Mouse (Mus musculus): Measurements from ENCODE around the gene Plxdc1. TPM values are rescaled to one million over a fixed set of nuclear protein-coding genes. Genes with fewer than 3 reads are reported as not detected.

The Plxdc1 gene
- polyA plus RNA-seq, 1 experiment from 2014 or later, result 1.8 TPM

- no peak overlapping the region for H3K27ac ChIP-seq
- H3K4me2 ChIP-seq, result no peak overlapping the region
- H3K4me1 ChIP-seq, result peaks cover 11% of the 10 kb centered on the region; the same call in 1 of the 2 replicates
- no peaks in the 10 kb centered on the region for H3K9me3 ChIP-seq
- WGBS, result 91% methylated on average over 9 of the region's 9 CpGs
- no peak overlapping the region for H3K4me3 ChIP-seq
- H3K27me3 ChIP-seq (replicated peaks), result peaks cover 24% of the 10 kb centered on the region
- no peak for ATAC-seq (replicated peaks)
- H3K9ac ChIP-seq, result no peak overlapping the region
- H3K36me3 ChIP-seq (replicated peaks), result no peaks in the 10 kb centered on the region
Measured at GRCm38 (mm10) chr11:97982721-97983120, 3.5 kb downstream of the Plxdc1 start.

- no peak overlapping the region for H3K9ac ChIP-seq
- no peak overlapping the region for H3K4me3 ChIP-seq
- ATAC-seq (replicated peaks), result no peak
- H3K27me3 ChIP-seq (replicated peaks), result peaks cover 15% of the 10 kb centered on the region
- no peak overlapping the region for H3K4me2 ChIP-seq
- no peaks in the 10 kb centered on the region for H3K36me3 ChIP-seq (replicated peaks)
- WGBS, result 65% methylated on average over 9 of the region's 9 CpGs
- no peaks in the 10 kb centered on the region for H3K4me1 ChIP-seq
- H3K27ac ChIP-seq, result no peak overlapping the region
- no peaks in the 10 kb centered on the region for H3K9me3 ChIP-seq
Measured at GRCm38 (mm10) chr11:97980531-97980966, 5.7 kb downstream of the Plxdc1 start.

GRCm38 (mm10) chr11:97979824-97980495, 6.3 kb downstream of the Plxdc1 start:
- no peak overlapping the region for H3K4me3 ChIP-seq
- no peak overlapping the region for H3K27ac ChIP-seq
- no peaks in the 10 kb centered on the region for H3K9me3 ChIP-seq
- H3K36me3 ChIP-seq (replicated peaks), result no peaks in the 10 kb centered on the region
- no peak overlapping the region for H3K9ac ChIP-seq
- ATAC-seq (replicated peaks), result no peak
- H3K4me1 ChIP-seq, result no peaks in the 10 kb centered on the region
- H3K27me3 ChIP-seq (replicated peaks), result peaks cover 10% of the 10 kb centered on the region
- no peak overlapping the region for H3K4me2 ChIP-seq
- WGBS, result 69% methylated on average over 10 of the region's 10 CpGs

- Histone ChIP-seq H3K9me3 (no peaks in the 10 kb centered on the region), H3K4me2 (no peak overlapping the region), H3K4me3 (no peak overlapping the region), H3K27ac (no peak overlapping the region), H3K36me3 (replicated peaks) (no peaks in the 10 kb centered on the region), H3K4me1 (no peaks in the 10 kb centered on the region), H3K27me3 (replicated peaks) (no peaks in the 10 kb centered on the region), H3K9ac (no peak overlapping the region)
- no peak for ATAC-seq (replicated peaks)
- 91% methylated on average over 13 of the region's 13 CpGs for WGBS
Measured at GRCm38 (mm10) chr11:97978392-97978791, 7.9 kb downstream of the Plxdc1 start.

DNA sequence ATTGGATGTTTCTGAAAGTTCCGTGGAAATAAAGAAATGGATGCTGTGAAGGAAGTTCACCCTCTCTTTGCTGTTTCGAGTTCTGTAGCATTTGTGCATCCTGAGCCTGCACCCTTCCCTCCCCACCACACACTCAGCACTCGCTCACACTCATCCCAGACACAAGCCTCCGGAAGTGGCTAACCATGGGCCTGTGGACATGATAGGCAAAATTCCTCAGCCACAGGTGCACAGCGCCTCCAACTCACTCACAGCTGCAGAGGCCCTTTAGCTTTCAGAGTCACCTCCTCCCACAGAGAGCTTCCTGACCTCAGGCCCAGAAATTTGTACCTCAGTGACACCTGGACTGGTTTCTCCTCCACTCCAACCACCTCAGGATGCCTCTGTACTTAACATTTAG, 8.4 kb downstream of the Plxdc1 start:
- H3K27ac ChIP-seq, result no peak overlapping the region
- 76% methylated on average over 5 of the region's 5 CpGs for WGBS
- no peak for ATAC-seq (replicated peaks)
- H3K27me3 ChIP-seq (replicated peaks), result no peaks in the 10 kb centered on the region
- H3K9ac ChIP-seq, result no peak overlapping the region
- no peak overlapping the region for H3K4me3 ChIP-seq
- no peaks in the 10 kb centered on the region for H3K36me3 ChIP-seq (replicated peaks)
- H3K4me2 ChIP-seq, result no peak overlapping the region
- H3K4me1 ChIP-seq, result no peaks in the 10 kb centered on the region
- no peaks in the 10 kb centered on the region for H3K9me3 ChIP-seq

DNA sequence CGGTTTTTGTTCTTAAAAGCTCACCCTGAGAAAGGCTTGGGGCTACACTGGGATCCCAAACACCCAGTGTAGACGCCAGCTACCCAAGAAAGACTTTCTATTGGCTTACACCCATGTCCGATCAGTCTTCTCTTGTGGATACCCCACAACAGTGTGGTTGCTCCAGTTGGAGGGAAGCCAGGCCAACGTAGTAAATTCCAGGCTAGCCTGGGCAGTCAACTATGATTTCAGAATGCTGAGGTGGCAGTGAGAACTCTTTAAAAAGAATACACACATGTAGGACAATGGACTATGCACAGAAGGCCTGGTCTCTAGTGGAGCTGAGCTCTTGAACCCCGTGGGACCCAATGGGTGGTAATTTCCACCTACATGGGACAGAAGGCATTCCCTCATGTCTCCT, 11.5 kb downstream of the Plxdc1 start:
- H3K27me3 ChIP-seq (replicated peaks), result no peaks in the 10 kb centered on the region
- 86% methylated on average over 5 of the region's 5 CpGs for WGBS
- ATAC-seq (replicated peaks), result no peak

GRCm38 (mm10) chr11:97974141-97974540, 12.1 kb downstream of the Plxdc1 start:
- no peaks in the 10 kb centered on the region for H3K27me3 ChIP-seq (replicated peaks)
- H3K36me3 ChIP-seq (replicated peaks), result no peaks in the 10 kb centered on the region
- no peak overlapping the region for H3K27ac ChIP-seq
- no peak overlapping the region for H3K4me2 ChIP-seq
- WGBS, result 89% methylated on average over 5 of the region's 5 CpGs
- no peak overlapping the region for H3K9ac ChIP-seq
- ATAC-seq (replicated peaks), result no peak
- H3K9me3 ChIP-seq, result no peaks in the 10 kb centered on the region
- no peak overlapping the region for H3K4me3 ChIP-seq
- no peaks in the 10 kb centered on the region for H3K4me1 ChIP-seq

More for the DNA sequence above, 11.5 kb downstream of the Plxdc1 start:
- Histone ChIP-seq H3K4me2 (no peak overlapping the region), H3K4me3 (no peak overlapping the region), H3K9ac (no peak overlapping the region), H3K4me1 (no peaks in the 10 kb centered on the region), H3K36me3 (replicated peaks) (no peaks in the 10 kb centered on the region), H3K27ac (no peak overlapping the region), H3K9me3 (no peaks in the 10 kb centered on the region)

DNA sequence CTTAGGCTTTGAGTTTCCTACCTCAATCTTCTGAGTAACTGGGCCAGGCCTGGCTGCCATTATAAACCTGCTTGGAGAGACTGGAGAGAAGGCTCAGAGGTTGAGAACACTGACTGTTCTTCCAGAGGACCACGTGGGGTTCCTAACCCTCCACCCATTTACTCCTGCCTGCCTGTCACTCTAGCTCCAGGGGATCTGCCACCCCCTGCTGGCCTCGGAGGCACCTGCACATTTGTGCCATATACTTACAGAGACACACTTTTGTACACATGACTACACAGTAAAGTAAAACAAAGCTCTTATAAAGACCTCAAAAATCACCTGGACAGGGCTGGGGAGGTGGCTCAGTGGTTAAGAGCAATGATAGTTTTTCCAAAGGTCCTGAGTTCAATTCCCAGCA, 13.8 kb downstream of the Plxdc1 start:
- no peak overlapping the region for H3K9ac ChIP-seq
- WGBS, result 73% methylated on average over 2 of the region's 2 CpGs
- H3K36me3 ChIP-seq (replicated peaks), result no peaks in the 10 kb centered on the region
- no peaks in the 10 kb centered on the region for H3K27me3 ChIP-seq (replicated peaks)
- no peaks in the 10 kb centered on the region for H3K9me3 ChIP-seq
- H3K4me2 ChIP-seq, result no peak overlapping the region
- H3K4me3 ChIP-seq, result no peak overlapping the region
- H3K4me1 ChIP-seq, result no peaks in the 10 kb centered on the region
- H3K27ac ChIP-seq, result no peak overlapping the region
- ATAC-seq (replicated peaks), result no peak

GRCm38 (mm10) chr11:97971232-97971631, 15.0 kb downstream of the Plxdc1 start:
- Histone ChIP-seq H3K36me3 (replicated peaks) (no peaks in the 10 kb centered on the region), H3K9me3 (no peaks in the 10 kb centered on the region), H3K27ac (no peak overlapping the region), H3K9ac (no peak overlapping the region), H3K4me2 (no peak overlapping the region), H3K27me3 (replicated peaks) (no peaks in the 10 kb centered on the region), H3K4me3 (no peak overlapping the region), H3K4me1 (peaks cover 8% of the 10 kb centered on the region; the same call in 1 of the 2 replicates)
- WGBS, result 38% methylated on average over 7 of the region's 7 CpGs
- ATAC-seq (replicated peaks), result no peak

DNA sequence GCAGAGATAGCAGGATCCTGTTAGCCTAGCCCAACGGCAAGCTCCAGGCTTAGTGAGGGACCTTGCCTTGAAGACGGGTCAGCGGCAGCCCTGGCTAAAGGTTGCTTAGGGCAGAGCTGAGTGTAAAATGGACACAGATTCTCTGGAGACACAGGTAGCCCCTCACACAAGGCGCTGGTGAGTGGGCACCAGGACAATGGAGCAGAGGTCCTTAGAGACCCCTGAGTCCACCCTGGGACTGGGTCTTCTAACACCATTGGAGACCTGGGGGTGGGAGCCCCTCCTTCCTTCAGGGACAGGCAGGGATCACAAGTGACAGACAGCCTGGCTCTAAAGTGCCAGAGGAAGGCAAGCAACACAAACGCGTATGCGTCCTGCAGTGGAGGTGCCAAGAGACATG, 15.5 kb downstream of the Plxdc1 start:
- H3K27ac ChIP-seq, result no peak overlapping the region
- no peaks in the 10 kb centered on the region for H3K36me3 ChIP-seq (replicated peaks)
- no peak overlapping the region for H3K4me3 ChIP-seq
- H3K9me3 ChIP-seq, result no peaks in the 10 kb centered on the region
- WGBS, result 86% methylated on average over 7 of the region's 7 CpGs
- no peaks in the 10 kb centered on the region for H3K27me3 ChIP-seq (replicated peaks)
- peaks cover 8% of the 10 kb centered on the region; the same call in 1 of the 2 replicates for H3K4me1 ChIP-seq
- H3K9ac ChIP-seq, result no peak overlapping the region
- H3K4me2 ChIP-seq, result no peak overlapping the region
- ATAC-seq (replicated peaks), result no peak

DNA sequence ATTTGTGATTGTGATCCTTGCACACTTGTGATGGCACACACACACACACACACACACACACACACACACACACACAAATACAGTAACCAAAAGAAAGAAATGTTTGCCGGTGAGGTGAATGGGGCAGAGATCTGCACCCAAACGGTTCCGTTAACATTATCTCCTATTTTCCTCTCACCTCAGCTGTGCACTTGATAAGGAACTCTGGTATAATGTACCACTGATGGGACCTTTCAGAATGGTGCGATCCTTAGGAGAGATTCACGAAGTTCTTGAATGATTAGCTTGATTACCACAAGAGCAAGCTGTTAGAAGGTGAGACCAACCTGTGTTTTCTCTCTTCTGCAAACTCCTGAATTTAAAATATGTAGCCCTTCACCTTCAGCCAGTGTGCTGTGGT, 17.9 kb downstream of the Plxdc1 start:
- Histone ChIP-seq H3K4me1 (peaks cover 8% of the 10 kb centered on the region; the same call in 1 of the 2 replicates), H3K9ac (no peak overlapping the region), H3K4me3 (no peak overlapping the region), H3K27ac (no peak overlapping the region), H3K4me2 (no peak overlapping the region), H3K36me3 (replicated peaks) (no peaks in the 10 kb centered on the region), H3K9me3 (no peaks in the 10 kb centered on the region), H3K27me3 (replicated peaks) (no peaks in the 10 kb centered on the region)
- WGBS, result 85% methylated on average over 5 of the region's 5 CpGs
- ATAC-seq (replicated peaks), result no peak

- 31% methylated on average over 2 of the region's 2 CpGs for WGBS
- no peaks in the 10 kb centered on the region for H3K27me3 ChIP-seq (replicated peaks)
- no peak overlapping the region for H3K4me3 ChIP-seq
- ATAC-seq (replicated peaks), result no peak
- peaks cover 8% of the 10 kb centered on the region; the same call in 1 of the 2 replicates for H3K4me1 ChIP-seq
- no peaks in the 10 kb centered on the region for H3K9me3 ChIP-seq
- no peak overlapping the region for H3K9ac ChIP-seq
- 0 out of 2 replicates have a peak overlapping the region, but pooled peaks have one; percentile 6 for H3K27ac ChIP-seq
- no peaks in the 10 kb centered on the region for H3K36me3 ChIP-seq (replicated peaks)
- no peak overlapping the region for H3K4me2 ChIP-seq
Measured at GRCm38 (mm10) chr11:97967114-97967513, 19.1 kb downstream of the Plxdc1 start.

- Histone ChIP-seq H3K9me3 (no peaks in the 10 kb centered on the region), H3K4me2 (no peak overlapping the region), H3K4me3 (no peak overlapping the region), H3K27ac (no peak overlapping the region), H3K36me3 (replicated peaks) (no peaks in the 10 kb centered on the region), H3K9ac (no peak overlapping the region), H3K27me3 (replicated peaks) (no peaks in the 10 kb centered on the region), H3K4me1 (peaks cover 19% of the 10 kb centered on the region)
- WGBS, result 91% methylated on average over 1 of the region's 1 CpGs
- no peak for ATAC-seq (replicated peaks)
Measured at GRCm38 (mm10) chr11:97960907-97961306, 25.3 kb downstream of the Plxdc1 start.
